Mouse (Mus musculus) midbrain, embryonic 10.5 days (tissue): ENCODE results near the gene Espl1. TPM values are rescaled to one million over a fixed set of nuclear protein-coding genes. Genes with fewer than 3 reads are reported as not detected.
A peak's percentile ranks its signal among the peaks of the same experiment; 100 is the strongest.

ENCODE experiments used
- DNase-seq: peaks from one replicate; pipeline ENCODE4 v3.0.0-alpha.2; 2017; ENCODE audit warnings: low spot score
- H3K27ac ChIP-seq: fragments of 300-500 bp; sonication (generic); replicated peaks from 2 replicates; pipeline ENCODE4 v1.5.1; 2016; ENCODE audit warnings: mild to moderate bottlenecking
- H3K27me3 ChIP-seq: fragments of 300-500 bp; sonication (generic); 2 replicates; pipeline ENCODE4 v1.6.1; 2016; ENCODE audit warnings: low read depth, mild to moderate bottlenecking; ENCODE audit not compliant: poor library complexity, severe bottlenecking
- H3K36me3 ChIP-seq: fragments of 300-500 bp; sonication (generic); 2 replicates; pipeline ENCODE4 v1.6.1; 2016; ENCODE audit warnings: mild to moderate bottlenecking, moderate library complexity
- H3K4me1 ChIP-seq: fragments of 300-500 bp; sonication (generic); 2 replicates; pipeline ENCODE4 v1.6.1; 2016
- H3K4me3 ChIP-seq: fragments of 300-500 bp; sonication (generic); 2 replicates; pipeline ENCODE4 v1.5.1; 2016; ENCODE audit warnings: mild to moderate bottlenecking, moderate library complexity
- H3K9me3 ChIP-seq: fragments of 300-500 bp; sonication (generic); replicated peaks from 2 replicates; pipeline ENCODE4 v1.6.1; 2016; ENCODE audit warnings: mild to moderate bottlenecking
- WGBS: fragments of 180-500 bp; shearing (Covaris S2); methylation state at CpG from one replicate; pipeline ENCODE4 v1.1.7; 2016; 5-methylcytosine and 5-hydroxymethylcytosine counted together
- polyA plus RNA-seq: library from polyadenylated mRNA; unstranded; fragments of >200 nt; fragmentation: Nextera tagmentation; extraction: Ambion mirVana; gene quantifications from 2 replicates; pipeline ENCODE4 v1.2.1, GENCODE M21; 2016

Gene Espl1
- polyA plus RNA-seq, 1 experiment from 2014 or later: 54.4 TPM

- H3K27me3 ChIP-seq: no peaks in the 10 kb centered on the region
- H3K36me3 ChIP-seq: peaks cover 27% of the 10 kb centered on the region
- 86% methylated on average over 8 of the region's 8 CpGs for whole genome bisulfite sequencing
- peaks cover 24% of the 10 kb centered on the region for H3K4me1 ChIP-seq
- H3K27ac ChIP-seq: no peak overlapping the region
- no peak for DNase-seq
- no peak overlapping the region for H3K4me3 ChIP-seq
- no peaks in the 10 kb centered on the region for H3K9me3 ChIP-seq
Measured at GRCm38 (mm10) chr15:102282463-102283292, 13.4 kb upstream of the Espl1 start.

- no peaks in the 10 kb centered on the region for H3K27me3 ChIP-seq
- H3K4me3 ChIP-seq: no peak overlapping the region
- peaks cover 27% of the 10 kb centered on the region for H3K36me3 ChIP-seq
- no peak overlapping the region for H3K27ac ChIP-seq
- WGBS: 81% methylated on average over 3 of the region's 3 CpGs
- no peak for DNase-seq
- no peaks in the 10 kb centered on the region for H3K9me3 ChIP-seq
- H3K4me1 ChIP-seq: peaks cover 21% of the 10 kb centered on the region
Measured at GRCm38 (mm10) chr15:102283648-102284047, 12.4 kb upstream of the Espl1 start.

DNA sequence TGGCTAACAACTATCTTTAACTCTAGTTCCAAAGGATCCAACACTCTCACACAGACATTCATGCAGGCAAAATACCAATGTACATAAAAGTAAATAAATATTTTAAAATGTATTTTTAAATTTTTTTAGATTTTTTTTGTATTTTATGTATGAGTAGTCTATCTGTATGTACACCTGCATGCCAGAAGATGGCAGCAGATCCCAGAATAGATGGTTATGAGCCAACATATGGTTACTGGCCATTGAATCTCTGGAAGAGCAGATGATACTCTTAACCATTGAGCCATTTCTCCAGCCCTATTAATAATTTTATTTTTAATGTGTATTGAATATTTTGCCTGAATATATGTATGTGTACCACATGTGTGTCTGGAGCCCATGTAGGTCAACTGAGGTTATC lies 8.7 kb upstream of the Espl1 start:
- H3K36me3 ChIP-seq: peaks cover 5% of the 10 kb centered on the region
- no peak overlapping the region for H3K27ac ChIP-seq
- H3K4me3 ChIP-seq: no peak overlapping the region
- DNase-seq: no peak
- no peaks in the 10 kb centered on the region for H3K4me1 ChIP-seq
- no peaks in the 10 kb centered on the region for H3K9me3 ChIP-seq
- no peaks in the 10 kb centered on the region for H3K27me3 ChIP-seq

- Histone ChIP-seq H3K9me3 (no peaks in the 10 kb centered on the region), H3K27ac (peak overlapping the region; percentile 86), H3K36me3 (peaks cover 39% of the 10 kb centered on the region), H3K4me1 (peaks cover 13% of the 10 kb centered on the region), H3K27me3 (no peaks in the 10 kb centered on the region), H3K4me3 (peak overlapping the region; percentile 81)
- DNase-seq: no peak
- WGBS: 5% methylated on average over 24 of the region's 24 CpGs
Measured at GRCm38 (mm10) chr15:102296368-102297006, 421 bp downstream of the Espl1 start.

GRCm38 (mm10) chr15:102302542-102302941 lies 6.5 kb downstream of the Espl1 start:
- Histone ChIP-seq H3K9me3 (no peaks in the 10 kb centered on the region), H3K4me1 (no peaks in the 10 kb centered on the region), H3K4me3 (no peak overlapping the region), H3K27ac (no peak overlapping the region), H3K36me3 (peaks cover 96% of the 10 kb centered on the region), H3K27me3 (no peaks in the 10 kb centered on the region)
- no peak for DNase-seq
- WGBS: 93% methylated on average over 6 of the region's 6 CpGs

DNA sequence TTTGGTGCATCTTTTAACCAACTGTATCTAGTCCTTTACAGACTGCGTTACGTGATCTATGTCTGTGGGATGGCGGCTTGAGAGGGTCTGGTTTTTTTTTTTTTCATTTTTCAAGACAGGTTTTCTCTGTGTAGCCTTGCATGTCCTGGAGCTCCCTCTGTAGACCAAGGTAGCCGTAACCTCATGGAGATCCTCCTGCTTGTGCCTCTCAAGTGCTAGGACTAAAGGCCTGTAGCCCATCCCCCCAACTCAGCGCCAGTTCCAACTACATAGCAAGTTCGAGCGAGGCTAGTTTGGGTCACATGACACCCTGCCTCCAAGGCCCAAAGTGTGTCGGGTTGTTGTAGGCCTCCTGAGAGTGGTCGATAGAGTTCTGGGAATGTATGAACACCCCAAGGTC lies 12.7 kb downstream of the Espl1 start:
- Histone ChIP-seq H3K27ac (no peak overlapping the region), H3K36me3 (peaks cover 96% of the 10 kb centered on the region), H3K9me3 (no peaks in the 10 kb centered on the region), H3K4me1 (no peaks in the 10 kb centered on the region), H3K4me3 (no peak overlapping the region), H3K27me3 (no peaks in the 10 kb centered on the region)
- no peak for DNase-seq
- 90% methylated on average over 9 of the region's 9 CpGs for WGBS

DNA sequence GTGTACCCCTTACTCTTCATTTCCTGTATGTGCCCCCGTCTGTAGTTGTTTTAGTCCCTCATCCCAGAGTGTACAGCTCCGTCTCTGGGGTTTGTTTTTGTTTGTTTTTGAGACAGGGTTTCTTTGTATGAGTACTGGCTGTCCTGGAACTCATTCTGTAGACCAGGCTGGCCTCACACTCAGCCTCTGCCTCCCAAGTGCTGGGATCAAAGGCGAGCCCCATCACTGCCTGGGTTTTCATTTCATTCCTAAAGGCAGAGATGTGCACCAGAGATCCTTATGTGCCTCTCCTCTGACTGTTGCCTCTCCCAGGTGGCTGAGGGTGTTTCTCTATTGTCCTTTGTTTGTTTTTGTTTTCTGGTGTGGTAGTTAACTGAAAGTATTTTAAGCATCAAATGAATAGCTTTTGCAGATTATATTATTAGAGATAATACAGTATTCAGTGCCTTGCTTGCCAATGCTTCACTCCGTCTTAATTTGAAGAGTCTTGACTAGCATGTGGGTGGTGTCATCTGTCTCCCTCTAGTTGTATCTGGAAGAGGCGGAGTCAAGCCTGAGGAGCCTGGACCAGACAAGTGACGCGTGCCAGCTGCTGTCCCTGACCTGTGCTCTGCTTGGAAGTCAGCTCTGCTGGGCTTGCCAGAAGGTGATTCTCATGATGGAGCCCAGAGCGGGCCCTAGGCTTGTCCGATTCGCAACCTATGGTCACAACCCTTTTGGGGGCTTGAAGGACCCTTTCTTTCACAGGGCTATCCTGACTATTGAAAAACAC lies 14.2 kb downstream of the Espl1 start:
- H3K9me3 ChIP-seq: no peaks in the 10 kb centered on the region
- WGBS: 91% methylated on average over 10 of the region's 10 CpGs
- peaks cover 96% of the 10 kb centered on the region for H3K36me3 ChIP-seq
- no peak for DNase-seq
- no peak overlapping the region for H3K4me3 ChIP-seq
- no peaks in the 10 kb centered on the region for H3K4me1 ChIP-seq
- no peak overlapping the region for H3K27ac ChIP-seq
- H3K27me3 ChIP-seq: no peaks in the 10 kb centered on the region

GRCm38 (mm10) chr15:102311489-102311888 lies 15.4 kb downstream of the Espl1 start:
- H3K27ac ChIP-seq: no peak overlapping the region
- no peaks in the 10 kb centered on the region for H3K4me1 ChIP-seq
- H3K9me3 ChIP-seq: no peaks in the 10 kb centered on the region
- H3K36me3 ChIP-seq: peaks cover 96% of the 10 kb centered on the region
- DNase-seq: no peak
- no peaks in the 10 kb centered on the region for H3K27me3 ChIP-seq
- no peak overlapping the region for H3K4me3 ChIP-seq

GRCm38 (mm10) chr15:102315292-102315691 lies 19.2 kb downstream of the Espl1 start:
- no peaks in the 10 kb centered on the region for H3K27me3 ChIP-seq
- H3K36me3 ChIP-seq: peaks cover 96% of the 10 kb centered on the region
- WGBS: 96% methylated on average over 8 of the region's 8 CpGs
- H3K4me1 ChIP-seq: no peaks in the 10 kb centered on the region
- H3K27ac ChIP-seq: no peak overlapping the region
- no peaks in the 10 kb centered on the region for H3K9me3 ChIP-seq
- H3K4me3 ChIP-seq: no peak overlapping the region
- DNase-seq: no peak

DNA sequence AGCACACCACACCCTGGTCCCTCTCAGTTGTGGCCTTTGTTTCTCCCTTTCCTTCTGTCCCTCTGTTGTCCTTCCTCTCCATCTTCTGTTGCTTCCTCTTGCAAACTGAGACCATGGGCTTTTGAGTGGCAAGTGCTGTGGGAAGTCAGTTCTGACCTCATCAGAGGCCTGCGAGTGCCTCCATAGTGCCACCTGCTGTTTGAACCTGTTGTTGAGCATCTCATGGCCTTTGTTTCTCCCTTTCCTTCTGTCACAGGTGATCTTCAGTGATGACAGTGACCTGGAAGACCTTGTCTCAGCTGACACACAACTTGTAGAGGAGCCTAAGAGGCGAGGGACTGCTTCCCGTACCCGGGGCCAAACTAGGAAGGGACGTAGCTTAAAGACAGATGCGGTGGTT lies 20.2 kb downstream of the Espl1 start:
- Histone ChIP-seq H3K27me3 (no peaks in the 10 kb centered on the region), H3K36me3 (peaks cover 98% of the 10 kb centered on the region), H3K9me3 (no peaks in the 10 kb centered on the region), H3K27ac (no peak overlapping the region), H3K4me3 (no peak overlapping the region), H3K4me1 (no peaks in the 10 kb centered on the region)
- 89% methylated on average over 6 of the region's 6 CpGs for WGBS
- peak; percentile 42 for DNase-seq

GRCm38 (mm10) chr15:102324654-102325473 lies 28.8 kb downstream of the Espl1 start:
- no peak for DNase-seq
- H3K9me3 ChIP-seq: no peaks in the 10 kb centered on the region
- WGBS: 77% methylated on average over 12 of the region's 12 CpGs
- peak overlapping the region; percentile 85 for H3K4me3 ChIP-seq
- peaks cover 15% of the 10 kb centered on the region for H3K4me1 ChIP-seq
- no peaks in the 10 kb centered on the region for H3K27me3 ChIP-seq
- no peak overlapping the region for H3K27ac ChIP-seq
- H3K36me3 ChIP-seq: peaks cover 69% of the 10 kb centered on the region

DNA sequence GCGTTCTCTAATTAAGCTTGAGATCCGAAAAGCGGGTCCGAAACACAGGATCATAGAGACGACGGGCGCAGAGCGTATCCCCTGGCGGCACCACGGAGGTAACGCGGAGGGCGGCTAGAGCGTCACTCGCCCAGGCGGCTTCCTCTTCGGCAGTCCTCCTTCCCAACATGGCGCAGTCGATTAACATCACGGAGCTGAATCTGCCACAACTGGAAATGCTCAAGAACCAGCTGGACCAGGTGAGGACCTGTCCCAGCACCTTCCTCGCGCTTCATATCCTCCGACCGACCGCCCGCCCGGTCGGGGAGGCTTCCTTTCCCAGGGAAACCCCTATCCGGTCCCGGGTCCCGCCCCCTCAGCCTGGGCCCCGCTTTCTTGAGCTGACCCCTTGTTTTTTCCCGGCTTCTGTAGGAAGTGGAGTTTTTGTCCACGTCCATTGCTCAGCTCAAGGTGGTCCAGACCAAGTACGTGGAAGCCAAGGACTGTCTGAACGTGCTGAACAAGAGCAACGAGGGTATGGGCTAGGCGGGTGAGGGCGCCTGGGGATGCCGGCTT lies 30.0 kb downstream of the Espl1 start, which contains the start of gene Pfdn5:
Pfdn5 (plus strand) TSS at position 95 of the 555 bp plus-strand sequence.
- Histone ChIP-seq H3K9me3 (no peaks in the 10 kb centered on the region), H3K27me3 (no peaks in the 10 kb centered on the region), H3K36me3 (peaks cover 69% of the 10 kb centered on the region), H3K27ac (peak within 1 kb of the TSS; percentile 89), H3K4me3 (peak within 1 kb of the TSS; percentile 85), H3K4me1 (peaks cover 16% of the 10 kb centered on the region)
- DNase-seq: peak; percentile 82
- WGBS: under 1% methylated on average over 40 of the region's 40 CpGs
